Mouse (Mus musculus) heart, postnatal 0 days (tissue): Measurements from ENCODE around the gene Gm11634.

Source experiments
- CTCF ChIP-seq: IDR thresholded peaks from 2 replicates; pipeline ENCODE4 v1.5.1; 2016; ENCODE audit warnings: antibody characterized with exemption, control low read depth, low read depth
- EP300 ChIP-seq: IDR thresholded peaks from 2 replicates; pipeline ENCODE4 v1.6.1; 2016; ENCODE audit warnings: antibody characterized with exemption, low read depth

DNA sequence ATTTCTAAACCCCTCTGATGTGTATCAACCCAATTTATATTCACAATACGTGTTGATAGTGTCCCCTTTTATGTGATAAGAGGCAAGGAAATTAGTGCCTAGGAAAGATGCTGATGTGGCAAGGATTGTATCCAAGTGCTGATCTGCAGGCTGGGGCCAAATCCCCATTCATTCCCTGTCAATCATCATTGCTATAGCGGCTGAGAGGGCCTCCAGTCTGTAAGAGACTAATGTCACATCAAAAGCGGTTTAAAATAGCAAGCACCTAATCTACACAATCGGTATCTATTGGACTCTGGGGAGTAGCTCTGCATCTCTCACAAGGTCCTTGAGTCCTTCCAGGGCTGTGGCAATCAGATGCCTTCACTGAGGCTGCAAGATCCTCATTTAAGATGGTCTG, 15.1 kb upstream of the Gm11634 start:
- TF ChIP-seq CTCF (no peak), EP300 (no peak)
